Mouse (Mus musculus) left cerebral cortex, adult 18-20 months (tissue): Measurements from ENCODE around the gene Mtf2. TPM values are rescaled to one million over a fixed set of nuclear protein-coding genes. Genes with fewer than 3 reads are reported as not detected.
A peak's percentile ranks its signal among the peaks of the same experiment; 100 is the strongest.
"Not testable (repeated sequence)": the region's sequence is repeated elsewhere in the genome, so short reads cannot be mapped to it uniquely, and the experiment has no call there.

Source experiments
- DNase-seq, 2 experiments: peaks; one replicate each; pipeline ENCODE4 v3.0.0; 2021 to 2022; ENCODE audit warnings: low spot score in 2 of 2, mixed read lengths in 1 of 2
- long read RNA-seq, 2 experiments: library from polyadenylated mRNA; stranded (forward); transcript quantifications; one replicate each; pipeline ENCODE4 v2.0.0; 2021
- total RNA-seq, 2 experiments: library from RNA; stranded (reverse); gene quantifications; 2 replicates each; pipeline ENCODE4 v1.2.3; 2021

The Mtf2 gene
- 10 to 100 TPM; 57.4 to 58.0 TPM for total RNA-seq
- long read RNA-seq, experiment 1, full-length matches to known transcripts = 6 of 19 reads
- long read RNA-seq, experiment 1, partial matches to known transcripts = 3 of 19 reads
- long read RNA-seq, experiment 1, other reads (novel, unspliced or antisense) = 10 of 19 reads
- long read RNA-seq, experiment 2, full-length matches to known transcripts = 5 of 14 reads
- long read RNA-seq, experiment 2, partial matches to known transcripts = 1 of 14 reads
- long read RNA-seq, experiment 2, other reads (novel, unspliced or antisense) = 8 of 14 reads

GRCm38 (mm10) chr5:108065465-108066411 is at the start of gene Mtf2:
TSS of gene Mtf2 (plus strand) at chr5:108065674.
- DNase-seq = peak; percentile 95 to 97

GRCm38 (mm10) chr5:108017232-108017631 is 48.2 kb upstream of the Mtf2 start:
- DNase-seq = no peak

GRCm38 (mm10) chr5:108019367-108019766 is 46.1 kb upstream of the Mtf2 start:
- DNase-seq = no peak

GRCm38 (mm10) chr5:108021346-108021745 is 44.1 kb upstream of the Mtf2 start:
- DNase-seq = no peak

- no peak for DNase-seq
Measured at GRCm38 (mm10) chr5:108028230-108028629, 37.2 kb upstream of the Mtf2 start.

GRCm38 (mm10) chr5:108028797-108029536 is 36.5 kb upstream of the Mtf2 start:
- DNase-seq = not testable (repeated sequence)

- no peak for DNase-seq
Measured at GRCm38 (mm10) chr5:108029968-108030367, 35.5 kb upstream of the Mtf2 start.

GRCm38 (mm10) chr5:108031267-108031666 is 34.2 kb upstream of the Mtf2 start:
- no peak for DNase-seq

GRCm38 (mm10) chr5:108034194-108034593 is 31.3 kb upstream of the Mtf2 start:
- peak in 1 of 2 experiments; percentile 4 for DNase-seq

- DNase-seq = no peak
Measured at GRCm38 (mm10) chr5:108035523-108035922, 30.0 kb upstream of the Mtf2 start.

- DNase-seq = no peak
Measured at GRCm38 (mm10) chr5:108042061-108042460, 23.4 kb upstream of the Mtf2 start.

GRCm38 (mm10) chr5:108043908-108044307 is 21.6 kb upstream of the Mtf2 start:
- no peak for DNase-seq

- no peak for DNase-seq
Measured at GRCm38 (mm10) chr5:108049711-108050268, 15.7 kb upstream of the Mtf2 start.

GRCm38 (mm10) chr5:108051026-108051425 is 14.4 kb upstream of the Mtf2 start:
- no peak for DNase-seq

- not testable (repeated sequence) for DNase-seq
Measured at GRCm38 (mm10) chr5:108051727-108052126, 13.7 kb upstream of the Mtf2 start.

- no peak for DNase-seq
Measured at GRCm38 (mm10) chr5:108052200-108052599, 13.3 kb upstream of the Mtf2 start.

GRCm38 (mm10) chr5:108053566-108053965 is 11.9 kb upstream of the Mtf2 start:
- no peak for DNase-seq

- DNase-seq = no peak
Measured at GRCm38 (mm10) chr5:108060413-108060812, 5.1 kb upstream of the Mtf2 start.

GRCm38 (mm10) chr5:108072301-108072700 is 6.8 kb downstream of the Mtf2 start:
- DNase-seq = no peak

- DNase-seq = no peak
Measured at GRCm38 (mm10) chr5:108076241-108076640, 10.8 kb downstream of the Mtf2 start.
